Mouse (Mus musculus) forebrain, embryonic 10.5 days (tissue): ENCODE measurements at regions not wholly inside any gene's neighbourhood (a gene's known extent, or its start where the extent isn't known, plus 50 kb on each side); places are given as distances from the start of the nearest gene placed in this dataset.

ENCODE experiments used
- DNase-seq: peaks from one replicate; pipeline ENCODE4 v3.0.0-alpha.2; 2017; ENCODE audit warnings: low spot score; ENCODE audit errors: extremely low spot score
- H3K27ac ChIP-seq: fragments of 300-500 bp; sonication (generic); 2 replicates; pipeline ENCODE4 v1.5.1; 2016; ENCODE audit warnings: mild to moderate bottlenecking
- H3K27me3 ChIP-seq: fragments of 300-500 bp; sonication (generic); 2 replicates; pipeline ENCODE4 v1.6.1; 2016; ENCODE audit warnings: mild to moderate bottlenecking; ENCODE audit not compliant: poor library complexity, severe bottlenecking
- H3K36me3 ChIP-seq: fragments of 300-500 bp; sonication (generic); replicated peaks from 2 replicates; pipeline ENCODE4 v1.6.1; 2016; ENCODE audit warnings: mild to moderate bottlenecking, moderate library complexity
- H3K4me1 ChIP-seq: fragments of 300-500 bp; sonication (generic); 2 replicates; pipeline ENCODE4 v1.6.1; 2016
- H3K4me3 ChIP-seq: fragments of 300-500 bp; sonication (generic); 2 replicates; pipeline ENCODE4 v1.5.1; 2016; ENCODE audit warnings: mild to moderate bottlenecking, moderate library complexity
- H3K9me3 ChIP-seq: fragments of 300-500 bp; sonication (generic); 2 replicates; pipeline ENCODE4 v1.6.1; 2016; ENCODE audit warnings: mild to moderate bottlenecking, moderate library complexity
- WGBS: fragments of 180-500 bp; shearing (Covaris S2); methylation state at CpG from one replicate; pipeline ENCODE4 v1.1.7; 2016; 5-methylcytosine and 5-hydroxymethylcytosine counted together

GRCm38 (mm10) chr7:40655391-40655790, 242.7 kb upstream of the Vstm2b start:
- Histone ChIP-seq H3K27me3 (no peaks in the 10 kb centered on the region), H3K36me3 (no peaks in the 10 kb centered on the region), H3K4me1 (peaks cover 17% of the 10 kb centered on the region), H3K4me3 (no peak overlapping the region), H3K27ac (no peak overlapping the region), H3K9me3 (no peaks in the 10 kb centered on the region)
- no peak for DNase-seq
- WGBS, result 91% methylated on average over 2 of the region's 2 CpGs

- H3K4me1 ChIP-seq, result peaks cover 17% of the 10 kb centered on the region
- H3K27ac ChIP-seq, result no peak overlapping the region
- H3K27me3 ChIP-seq, result no peaks in the 10 kb centered on the region
- no peak overlapping the region for H3K4me3 ChIP-seq
- H3K9me3 ChIP-seq, result no peaks in the 10 kb centered on the region
- H3K36me3 ChIP-seq, result no peaks in the 10 kb centered on the region
- DNase-seq, result no peak
- 8% methylated on average over 3 of the region's 3 CpGs for WGBS
Measured at GRCm38 (mm10) chr7:40659662-40660061, 238.5 kb upstream of the Vstm2b start.

DNA sequence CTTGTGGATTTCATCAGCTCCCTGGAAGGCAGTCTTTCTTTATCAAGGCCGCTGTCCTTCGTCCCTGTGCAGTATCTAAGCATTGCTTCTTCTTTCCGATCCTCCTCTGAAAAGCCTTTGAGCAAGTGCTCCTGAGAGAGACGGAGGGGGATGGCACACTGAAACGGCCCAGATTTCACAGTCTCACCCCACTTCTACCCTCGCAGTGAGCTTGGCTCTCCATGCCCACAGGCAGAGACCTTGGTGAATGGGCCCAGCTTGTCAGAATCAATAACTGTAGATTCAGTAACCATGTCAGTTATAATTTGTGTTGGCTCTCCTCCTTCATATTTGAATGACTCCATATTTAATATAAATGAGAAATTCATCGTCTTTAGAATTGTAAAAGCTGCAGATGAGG, 234.3 kb upstream of the Vstm2b start:
- Histone ChIP-seq H3K4me3 (no peak overlapping the region), H3K4me1 (peaks cover 15% of the 10 kb centered on the region), H3K36me3 (no peaks in the 10 kb centered on the region), H3K9me3 (no peaks in the 10 kb centered on the region), H3K27ac (no peak overlapping the region), H3K27me3 (no peaks in the 10 kb centered on the region)
- DNase-seq, result no peak
- WGBS, result 87% methylated on average over 7 of the region's 7 CpGs

GRCm38 (mm10) chr7:40666625-40667024, 231.5 kb upstream of the Vstm2b start:
- no peak overlapping the region for H3K27ac ChIP-seq
- H3K4me1 ChIP-seq, result 0 out of 2 replicates have a peak, but pooled peaks cover 3% of the 10 kb centered on the region
- H3K36me3 ChIP-seq, result no peaks in the 10 kb centered on the region
- no peak overlapping the region for H3K4me3 ChIP-seq
- DNase-seq, result no peak
- no peaks in the 10 kb centered on the region for H3K9me3 ChIP-seq
- 93% methylated on average over 5 of the region's 5 CpGs for WGBS
- H3K27me3 ChIP-seq, result no peaks in the 10 kb centered on the region

DNA sequence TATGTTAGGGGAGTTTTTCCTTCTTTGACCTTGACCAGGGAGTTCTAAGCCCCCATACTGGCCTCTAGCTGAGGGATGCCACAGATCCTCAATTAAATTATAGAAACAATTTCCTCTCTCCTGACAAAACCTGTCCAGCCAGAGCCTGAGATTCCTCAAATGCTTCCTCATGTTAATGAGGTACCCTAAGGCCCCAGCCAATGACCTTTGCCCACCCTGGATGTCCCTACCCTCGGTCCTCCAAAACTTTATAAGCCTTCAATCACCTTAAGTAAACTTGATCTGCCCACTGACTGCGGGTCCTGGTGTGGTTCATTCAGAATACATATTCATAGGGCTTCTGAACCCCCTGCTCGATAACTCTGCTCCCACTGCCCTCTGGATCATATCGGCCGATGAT, 227.7 kb upstream of the Vstm2b start:
- WGBS, result 84% methylated on average over 5 of the region's 5 CpGs

GRCm38 (mm10) chr7:40671068-40671467, 227.1 kb upstream of the Vstm2b start:
- WGBS, result 89% methylated on average over 4 of the region's 4 CpGs
- Histone ChIP-seq H3K36me3 (no peaks in the 10 kb centered on the region), H3K27me3 (no peaks in the 10 kb centered on the region), H3K4me1 (peaks cover 9% of the 10 kb centered on the region), H3K27ac (no peak overlapping the region), H3K4me3 (no peak overlapping the region), H3K9me3 (no peaks in the 10 kb centered on the region)
- DNase-seq, result no peak

More for the DNA sequence above, 227.7 kb upstream of the Vstm2b start:
- no peak for DNase-seq
- Histone ChIP-seq H3K4me3 (no peak overlapping the region), H3K4me1 (peaks cover 9% of the 10 kb centered on the region), H3K27me3 (no peaks in the 10 kb centered on the region), H3K27ac (no peak overlapping the region), H3K36me3 (no peaks in the 10 kb centered on the region), H3K9me3 (no peaks in the 10 kb centered on the region)

- Histone ChIP-seq H3K27me3 (no peaks in the 10 kb centered on the region), H3K4me3 (no peak overlapping the region), H3K9me3 (no peaks in the 10 kb centered on the region), H3K4me1 (peaks cover 11% of the 10 kb centered on the region), H3K27ac (no peak overlapping the region), H3K36me3 (no peaks in the 10 kb centered on the region)
- no peak for DNase-seq
- WGBS, result 88% methylated on average over 1 of the region's 1 CpGs
Measured at GRCm38 (mm10) chr7:40672348-40672747, 225.8 kb upstream of the Vstm2b start.

DNA sequence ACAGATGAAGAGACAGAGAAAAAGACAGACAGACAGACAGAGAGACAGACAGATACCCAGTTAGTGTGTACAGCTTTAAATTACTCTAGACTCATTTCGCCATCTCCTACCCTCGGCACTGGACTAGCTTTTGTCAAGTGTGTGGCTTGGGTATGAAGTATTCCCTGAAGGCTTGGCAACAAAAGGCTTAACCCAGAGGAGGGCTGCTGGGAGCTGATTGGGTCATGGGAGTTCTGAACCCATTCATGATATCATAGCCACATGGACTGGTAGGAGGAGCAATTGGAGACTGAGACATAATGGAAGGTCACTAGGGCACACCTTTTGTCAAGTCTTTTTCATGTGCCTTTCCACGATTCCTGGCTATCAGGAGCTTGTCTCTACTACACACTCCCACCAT, 223.7 kb upstream of the Vstm2b start:
- Histone ChIP-seq H3K36me3 (no peaks in the 10 kb centered on the region), H3K27ac (no peak overlapping the region), H3K4me1 (peaks cover 20% of the 10 kb centered on the region), H3K4me3 (no peak overlapping the region), H3K27me3 (peaks cover 13% of the 10 kb centered on the region), H3K9me3 (no peaks in the 10 kb centered on the region)
- no peak for DNase-seq
- WGBS, result 48% methylated on average over 3 of the region's 3 CpGs

GRCm38 (mm10) chr7:40677601-40678000, 220.5 kb upstream of the Vstm2b start:
- Histone ChIP-seq H3K4me1 (peaks cover 33% of the 10 kb centered on the region), H3K9me3 (no peaks in the 10 kb centered on the region), H3K27ac (no peak overlapping the region), H3K36me3 (no peaks in the 10 kb centered on the region), H3K4me3 (no peak overlapping the region), H3K27me3 (peaks cover 33% of the 10 kb centered on the region)
- 70% methylated on average over 2 of the region's 2 CpGs for WGBS
- DNase-seq, result no peak

DNA sequence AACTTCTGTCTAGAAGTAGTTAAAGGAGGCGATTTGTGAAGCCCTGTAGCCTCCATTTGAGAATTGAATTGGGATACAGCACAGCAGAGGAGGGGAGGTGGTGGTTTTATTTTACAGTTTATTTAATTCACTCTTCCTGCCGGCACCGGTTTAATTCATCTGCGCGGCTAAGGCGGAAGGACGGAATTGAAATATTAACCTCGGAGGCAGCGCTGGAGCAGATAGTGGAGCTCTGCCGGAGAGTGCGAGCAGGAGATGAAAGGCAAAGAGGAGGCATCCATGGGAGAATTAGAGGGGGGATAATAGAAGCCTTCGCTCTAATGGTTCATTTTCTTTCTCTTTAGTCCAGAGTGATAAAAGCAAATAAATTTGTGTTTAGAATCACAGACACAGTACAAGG, 217.6 kb upstream of the Vstm2b start:
- no peaks in the 10 kb centered on the region for H3K9me3 ChIP-seq
- no peak overlapping the region for H3K27ac ChIP-seq
- peaks cover 34% of the 10 kb centered on the region for H3K27me3 ChIP-seq
- DNase-seq, result no peak
- H3K4me3 ChIP-seq, result no peak overlapping the region
- H3K36me3 ChIP-seq, result no peaks in the 10 kb centered on the region
- peaks cover 27% of the 10 kb centered on the region for H3K4me1 ChIP-seq
- 67% methylated on average over 12 of the region's 12 CpGs for WGBS

DNA sequence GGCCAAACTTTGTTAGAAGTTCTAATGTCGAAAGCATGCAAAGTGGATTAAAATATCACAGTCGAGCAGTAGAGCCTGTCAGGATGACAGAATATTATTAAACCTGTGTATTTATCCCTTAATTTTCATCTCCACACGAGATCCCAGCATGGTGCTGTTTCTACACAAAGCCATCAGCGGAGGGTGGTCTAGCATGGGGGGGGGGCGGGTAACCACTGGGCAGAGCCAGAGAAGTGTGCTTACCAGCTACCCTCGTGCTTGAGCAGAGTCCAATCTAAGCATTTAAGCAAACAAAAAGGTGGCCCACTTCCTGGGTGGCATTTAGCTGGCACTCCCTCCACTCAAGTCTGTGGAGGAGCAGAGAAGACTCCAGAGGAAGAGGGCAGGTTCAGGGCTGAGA, 217.1 kb upstream of the Vstm2b start:
- H3K4me3 ChIP-seq, result no peak overlapping the region
- H3K27me3 ChIP-seq, result peaks cover 34% of the 10 kb centered on the region
- no peaks in the 10 kb centered on the region for H3K9me3 ChIP-seq
- H3K36me3 ChIP-seq, result no peaks in the 10 kb centered on the region
- no peak for DNase-seq
- 44% methylated on average over 6 of the region's 6 CpGs for WGBS
- H3K27ac ChIP-seq, result no peak overlapping the region
- peaks cover 27% of the 10 kb centered on the region for H3K4me1 ChIP-seq

GRCm38 (mm10) chr7:40683176-40683575, 215.0 kb upstream of the Vstm2b start:
- H3K4me3 ChIP-seq, result no peak overlapping the region
- WGBS, result 79% methylated on average over 1 of the region's 1 CpGs
- no peak for DNase-seq
- H3K9me3 ChIP-seq, result no peaks in the 10 kb centered on the region
- peaks cover 32% of the 10 kb centered on the region for H3K27me3 ChIP-seq
- peaks cover 16% of the 10 kb centered on the region for H3K4me1 ChIP-seq
- no peak overlapping the region for H3K27ac ChIP-seq
- no peaks in the 10 kb centered on the region for H3K36me3 ChIP-seq

DNA sequence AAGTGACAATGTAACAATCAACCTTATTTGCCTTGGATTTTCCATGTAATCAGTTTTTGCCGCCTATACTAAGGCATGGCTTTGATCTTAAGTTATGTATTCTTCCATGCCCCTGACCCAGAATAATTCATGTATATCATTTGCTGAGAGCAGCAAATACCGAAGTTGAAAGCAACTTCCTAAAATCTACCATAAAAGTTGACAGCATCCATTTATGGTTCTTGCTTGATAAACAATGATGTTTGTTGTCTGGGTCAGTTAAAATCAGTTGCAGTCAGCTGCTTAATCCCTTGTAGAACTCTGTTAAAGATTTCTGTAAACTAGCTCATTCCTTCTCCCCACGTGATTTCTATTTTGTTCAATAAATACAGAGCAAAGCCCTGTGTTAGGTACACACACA, 214.5 kb upstream of the Vstm2b start:
- 70% methylated on average over 3 of the region's 3 CpGs for WGBS
- Histone ChIP-seq H3K4me1 (peaks cover 16% of the 10 kb centered on the region), H3K27ac (no peak overlapping the region), H3K27me3 (peaks cover 28% of the 10 kb centered on the region), H3K36me3 (no peaks in the 10 kb centered on the region), H3K9me3 (no peaks in the 10 kb centered on the region), H3K4me3 (no peak overlapping the region)
- no peak for DNase-seq

- H3K9me3 ChIP-seq, result no peaks in the 10 kb centered on the region
- H3K4me3 ChIP-seq, result no peak overlapping the region
- no peak for DNase-seq
- 95% methylated on average over 3 of the region's 3 CpGs for WGBS
- no peaks in the 10 kb centered on the region for H3K4me1 ChIP-seq
- H3K27me3 ChIP-seq, result peaks cover 7% of the 10 kb centered on the region; the same call in 1 of the 2 replicates
- H3K27ac ChIP-seq, result no peak overlapping the region
- no peaks in the 10 kb centered on the region for H3K36me3 ChIP-seq
Measured at GRCm38 (mm10) chr7:40687005-40687404, 211.1 kb upstream of the Vstm2b start.
